Mouse (Mus musculus): ENCODE data around the gene Mybph.
A peak's percentile ranks its signal among the peaks of the same experiment; 100 is the strongest.
"Not testable (repeated sequence)": the region's sequence is repeated elsewhere in the genome, so short reads cannot be mapped to it uniquely, and the experiment has no call there.

Gene Mybph

GRCm38 (mm10) chr1:134233681-134234454 is 40.6 kb downstream of the Mybph start:
- no peak for DNase-seq (ENCODE audit: inconsistent ontology term)

- peak; percentile 60 for DNase-seq (ENCODE audit: inconsistent ontology term)
These were observed 41.5 kb downstream of the Mybph start for GRCm38 (mm10) chr1:134234455-134235390.

GRCm38 (mm10) chr1:134235391-134235921 is 42.2 kb downstream of the Mybph start, which contains the start of gene Adora1:
TSS of gene Adora1 (minus strand) at chr1:134235431.
- no peak for DNase-seq (ENCODE audit: inconsistent ontology term)

GRCm38 (mm10) chr1:134236142-134236541 is 42.9 kb downstream of the Mybph start:
- DNase-seq (ENCODE audit: inconsistent ontology term), result no peak

GRCm38 (mm10) chr1:134237438-134237837 is 44.2 kb downstream of the Mybph start:
- no peak for DNase-seq (ENCODE audit: inconsistent ontology term)

- no peak for DNase-seq (ENCODE audit: inconsistent ontology term)
These were observed 47.5 kb downstream of the Mybph start for GRCm38 (mm10) chr1:134240701-134241100.

GRCm38 (mm10) chr1:134241298-134241697 is 48.0 kb downstream of the Mybph start:
- no peak for DNase-seq (ENCODE audit: inconsistent ontology term)

- no peak for DNase-seq (ENCODE audit: inconsistent ontology term)
These were observed 49.0 kb downstream of the Mybph start for GRCm38 (mm10) chr1:134242286-134242685.

GRCm38 (mm10) chr1:134243505-134243904 is 50.3 kb downstream of the Mybph start:
- DNase-seq (ENCODE audit: inconsistent ontology term), result no peak

GRCm38 (mm10) chr1:134243948-134244914 is 51.0 kb downstream of the Mybph start:
- peak; percentile 91 for DNase-seq (ENCODE audit: inconsistent ontology term)

GRCm38 (mm10) chr1:134245004-134245717 is 51.9 kb downstream of the Mybph start:
- DNase-seq (ENCODE audit: inconsistent ontology term), result no peak

- DNase-seq (ENCODE audit: inconsistent ontology term), result peak; percentile 31
These were observed 53.3 kb downstream of the Mybph start for GRCm38 (mm10) chr1:134246590-134246989.

- not testable (repeated sequence) for DNase-seq (ENCODE audit: inconsistent ontology term)
These were observed 56.4 kb downstream of the Mybph start for GRCm38 (mm10) chr1:134249681-134250080.
